Mouse (Mus musculus): ENCODE measurements around the gene Kremen1.

Gene Kremen1

DNA sequence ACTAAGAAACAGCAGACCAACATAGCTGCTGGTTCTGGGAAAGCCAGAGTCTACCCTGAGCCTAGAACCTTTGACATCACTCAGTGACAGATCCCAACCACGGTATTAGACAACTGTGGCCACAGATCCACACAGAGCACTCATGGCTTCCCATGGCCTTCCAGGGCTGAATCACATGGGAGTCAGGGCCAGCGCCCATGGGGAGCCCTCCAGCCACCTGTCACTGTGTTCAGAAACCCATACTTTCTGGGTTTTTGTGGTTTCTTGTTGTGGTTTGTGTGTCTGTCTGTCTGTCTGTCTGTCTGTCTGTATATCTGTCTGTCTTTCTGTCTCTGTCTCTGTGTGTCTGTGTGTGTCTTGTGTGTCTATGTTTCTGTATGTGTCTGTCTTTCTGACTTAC lies 85.5 kb downstream of the Kremen1 start:
- no peak for DNase-seq (ENCODE audit: low read depth, low spot score)

DNA sequence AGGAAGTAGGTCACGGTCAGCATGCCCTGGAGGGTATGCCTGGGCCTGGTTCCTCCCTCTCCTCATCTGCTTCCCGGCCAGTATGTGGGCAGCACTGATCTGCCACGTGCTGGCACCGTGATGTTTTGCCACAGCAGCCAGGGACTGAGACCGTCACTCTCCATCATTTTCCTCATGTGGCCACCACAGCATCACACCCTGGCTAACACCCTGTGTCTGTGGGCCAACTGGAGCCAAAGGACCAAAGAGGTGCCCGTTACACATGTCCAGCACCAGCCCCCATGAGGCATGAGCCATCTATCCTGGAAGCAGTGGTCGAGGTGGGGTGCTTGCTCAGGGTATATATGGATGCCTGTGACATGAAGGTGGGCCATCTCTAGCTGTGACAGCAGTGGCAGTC lies 86.2 kb downstream of the Kremen1 start:
- no peak for DNase-seq (ENCODE audit: low read depth, low spot score)

DNA sequence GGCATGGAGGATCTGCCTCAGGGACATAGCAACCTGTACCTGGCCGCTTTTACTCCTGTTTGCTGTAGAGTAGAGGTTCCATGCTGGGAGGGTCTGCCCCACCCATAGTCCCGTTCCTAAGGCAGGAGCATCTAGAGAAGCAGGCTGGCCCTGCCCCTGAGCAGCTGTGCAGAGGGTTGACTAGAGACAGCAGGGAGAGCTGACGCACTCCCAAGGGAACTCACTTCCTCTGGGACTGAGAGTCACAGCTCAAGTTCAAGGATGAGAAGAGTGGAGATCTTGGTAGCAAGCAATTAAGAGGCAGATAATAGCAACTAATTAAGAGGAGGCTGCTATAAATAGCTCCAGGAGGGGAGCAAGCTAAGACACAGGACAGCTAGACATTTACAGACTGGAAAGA lies 88.5 kb downstream of the Kremen1 start:
- no peak for DNase-seq (ENCODE audit: low read depth, low spot score)

DNA sequence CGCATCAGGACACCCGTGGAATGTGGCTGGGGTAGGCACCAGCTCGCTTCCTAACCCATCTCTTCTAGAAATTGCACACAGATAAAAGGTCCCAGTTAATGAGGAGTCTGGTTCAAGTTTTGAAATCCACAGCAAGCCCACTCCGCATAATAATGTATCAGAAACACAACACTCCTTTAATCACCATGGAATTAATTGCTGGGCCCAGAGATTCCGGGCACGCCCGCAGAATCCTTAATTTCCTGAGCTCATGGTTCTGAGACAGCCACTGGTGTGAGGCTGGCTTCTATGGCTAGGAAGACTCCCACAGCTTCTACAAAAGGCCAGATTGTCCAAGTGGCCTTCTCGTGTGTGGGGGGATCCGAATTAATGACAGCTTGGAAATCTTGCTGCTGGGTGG lies 94.0 kb downstream of the Kremen1 start:
- DNase-seq (ENCODE audit: low read depth, low spot score): no peak

- no peak for DNase-seq (ENCODE audit: low read depth, low spot score)
Measured at GRCm38 (mm10) chr11:5165471-5165916, 95.9 kb downstream of the Kremen1 start.

DNA sequence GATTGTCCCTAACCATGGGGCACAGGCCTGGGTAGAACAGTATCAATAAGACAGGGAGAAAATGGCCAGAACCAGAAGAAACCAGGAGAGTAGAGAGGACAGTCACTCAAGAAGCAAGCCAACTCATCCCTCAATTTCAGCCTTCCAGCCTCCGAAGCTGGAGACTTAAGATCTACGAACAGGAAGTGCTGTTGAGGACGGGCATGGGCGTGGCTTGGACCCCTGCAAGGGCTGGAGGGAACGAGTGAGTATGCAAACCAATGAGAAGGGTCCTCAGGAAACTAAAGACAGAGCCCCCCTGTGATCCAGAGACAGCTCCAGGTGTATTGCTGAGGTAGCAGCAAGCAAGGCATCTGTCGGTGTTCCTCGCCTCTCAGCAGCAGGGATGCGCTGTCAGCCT lies 97.0 kb downstream of the Kremen1 start:
- peak; percentile 67 for DNase-seq (ENCODE audit: low read depth, low spot score)

DNA sequence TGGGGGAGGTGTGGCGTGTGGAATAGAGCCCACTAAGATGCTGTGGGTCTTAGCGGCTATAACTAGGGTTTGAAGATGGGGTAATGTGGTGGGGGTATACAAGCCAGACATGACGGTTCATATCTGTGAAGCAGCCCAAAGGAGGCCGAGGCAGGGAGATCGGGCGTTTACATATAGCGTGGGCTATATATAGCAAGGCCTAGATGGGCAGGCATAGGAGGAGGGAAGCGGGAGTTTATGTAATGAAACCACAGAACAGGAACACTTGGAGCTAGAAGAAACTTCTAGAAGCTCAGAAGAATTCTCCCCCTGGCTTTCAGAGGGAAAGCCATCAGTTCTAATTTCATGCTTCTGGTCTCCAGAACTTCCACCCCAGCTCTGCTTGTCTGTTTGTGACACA lies 97.9 kb downstream of the Kremen1 start:
- DNase-seq (ENCODE audit: low read depth, low spot score): no peak

- DNase-seq (ENCODE audit: low read depth, low spot score): peak; percentile 90
Measured at GRCm38 (mm10) chr11:5160722-5161485, 100.5 kb downstream of the Kremen1 start.

GRCm38 (mm10) chr11:5158056-5158455 lies 103.3 kb downstream of the Kremen1 start:
- peak; percentile 58 for DNase-seq (ENCODE audit: low read depth, low spot score)

- no peak for DNase-seq (ENCODE audit: low read depth, low spot score)
Measured at GRCm38 (mm10) chr11:5154961-5155805, 106.2 kb downstream of the Kremen1 start.

DNA sequence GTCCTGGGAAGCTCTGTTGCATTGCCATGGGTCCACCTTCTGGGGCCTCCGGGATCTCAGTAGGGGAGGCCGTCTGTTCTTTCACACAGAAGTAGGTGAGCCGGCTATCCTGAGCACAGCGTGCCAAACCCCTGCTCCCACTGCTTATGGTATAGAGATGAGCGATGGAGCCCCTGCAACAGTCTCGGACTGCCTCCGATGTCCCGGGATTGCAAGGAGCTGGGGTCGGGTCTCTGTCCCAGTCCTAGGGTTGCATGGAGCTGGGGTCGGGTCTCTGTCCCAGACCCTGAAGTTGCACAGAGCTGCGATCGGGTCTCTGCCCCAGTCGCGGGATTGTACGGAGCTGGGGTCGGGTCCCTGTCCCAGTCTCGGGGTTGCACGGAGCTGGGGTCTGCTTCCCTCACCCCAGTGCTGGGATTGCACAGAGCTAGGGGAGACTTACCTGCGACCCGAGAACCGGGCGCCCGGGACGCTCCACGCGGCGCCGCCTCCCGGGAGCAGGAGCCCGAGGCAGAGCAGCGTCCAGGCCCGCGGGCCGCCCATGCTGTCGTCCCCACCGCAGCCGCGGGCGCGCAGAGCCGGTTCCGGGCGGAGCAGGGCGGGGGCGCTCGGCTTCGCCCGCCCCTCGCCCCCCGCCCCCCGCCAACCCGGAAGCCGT lies 109.5 kb downstream of the Kremen1 start, which contains the start of gene Emid1:
TSS of gene Emid1 (minus strand) at position 578 of the 658 bp plus-strand sequence.
- peak; percentile 48 for DNase-seq (ENCODE audit: low read depth, low spot score)

DNA sequence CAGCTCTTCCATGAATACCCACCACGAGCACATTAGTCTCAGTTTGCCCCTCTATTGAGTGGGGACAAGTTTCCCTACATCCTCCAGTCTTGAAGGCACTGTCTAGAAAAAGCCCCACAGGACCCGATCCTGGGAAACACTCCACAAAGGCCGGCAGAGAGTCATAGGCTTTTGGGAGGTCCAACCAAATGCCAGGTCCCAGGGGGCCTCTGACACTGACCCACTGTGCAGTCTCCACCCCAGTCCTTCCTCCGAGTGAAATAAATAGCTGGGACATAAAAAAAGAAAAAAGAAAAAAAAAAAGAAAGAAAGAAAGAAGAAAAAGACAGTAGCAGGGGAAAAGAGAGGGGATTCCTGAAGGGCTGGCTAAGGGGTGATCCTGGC lies 110.1 kb downstream of the Kremen1 start:
- no peak for DNase-seq (ENCODE audit: low read depth, low spot score)

GRCm38 (mm10) chr11:5150416-5151246 lies 110.7 kb downstream of the Kremen1 start:
- no peak for DNase-seq (ENCODE audit: low read depth, low spot score)

DNA sequence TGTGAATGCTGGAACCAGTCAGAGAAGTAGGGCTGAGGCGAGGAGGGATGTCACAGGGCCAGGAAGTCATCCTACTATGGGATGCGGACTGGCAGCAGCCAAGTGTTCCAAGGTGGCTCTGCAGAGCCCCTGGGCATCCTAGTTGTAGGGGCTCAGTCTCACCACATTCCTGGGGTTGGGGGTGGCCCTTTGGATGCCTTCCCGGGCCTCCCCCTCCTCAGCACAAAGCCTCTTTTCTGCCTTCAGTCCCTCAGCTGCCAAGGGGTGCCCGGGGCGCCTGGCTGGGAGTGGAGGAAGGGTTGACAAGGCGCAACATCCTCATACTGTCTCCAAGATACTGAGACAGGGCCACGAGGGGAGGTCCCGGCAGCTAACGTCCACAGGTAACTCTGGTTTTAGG lies 111.4 kb downstream of the Kremen1 start:
- no peak for DNase-seq (ENCODE audit: low read depth, low spot score)

DNA sequence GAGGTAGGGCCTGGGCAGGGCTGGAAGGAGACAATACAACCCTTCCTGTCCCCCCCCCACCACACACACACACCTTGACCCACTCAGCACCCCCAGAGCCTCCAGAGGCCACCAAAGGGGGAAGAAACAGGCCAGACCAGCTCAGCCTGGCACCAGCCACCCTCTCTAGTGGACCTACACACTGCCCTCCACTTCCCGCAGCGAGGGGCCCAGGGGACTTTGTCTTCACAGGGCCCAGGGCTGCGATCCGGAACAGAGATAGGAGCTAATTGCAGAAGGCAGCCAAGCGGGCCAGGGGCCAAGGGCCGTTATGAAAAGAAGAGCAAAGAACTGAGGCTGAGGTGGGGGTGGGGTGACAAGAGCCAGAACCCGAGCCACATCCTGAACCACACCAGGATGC lies 112.1 kb downstream of the Kremen1 start:
- DNase-seq (ENCODE audit: low read depth, low spot score): no peak

DNA sequence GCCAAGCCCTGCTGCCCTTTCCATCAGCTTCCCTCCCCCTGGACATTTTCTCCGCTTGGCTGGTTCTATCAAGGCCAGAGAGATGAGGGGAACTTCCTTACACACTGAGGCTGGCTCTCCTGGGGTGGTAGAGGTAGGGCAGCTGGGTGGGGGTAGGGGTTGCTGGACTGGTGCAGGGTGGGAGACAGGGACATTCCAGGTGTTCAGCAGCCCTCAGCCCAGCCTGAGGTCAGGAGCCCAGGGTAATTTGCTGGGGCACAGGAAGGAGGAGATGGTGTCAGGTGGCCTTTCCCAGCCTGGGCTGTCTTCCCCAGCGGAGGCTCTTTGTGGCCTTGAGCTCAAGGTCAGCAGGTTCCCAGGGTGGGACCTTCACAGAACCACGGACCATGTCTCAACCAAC lies 115.8 kb downstream of the Kremen1 start:
- DNase-seq (ENCODE audit: low read depth, low spot score): no peak

DNA sequence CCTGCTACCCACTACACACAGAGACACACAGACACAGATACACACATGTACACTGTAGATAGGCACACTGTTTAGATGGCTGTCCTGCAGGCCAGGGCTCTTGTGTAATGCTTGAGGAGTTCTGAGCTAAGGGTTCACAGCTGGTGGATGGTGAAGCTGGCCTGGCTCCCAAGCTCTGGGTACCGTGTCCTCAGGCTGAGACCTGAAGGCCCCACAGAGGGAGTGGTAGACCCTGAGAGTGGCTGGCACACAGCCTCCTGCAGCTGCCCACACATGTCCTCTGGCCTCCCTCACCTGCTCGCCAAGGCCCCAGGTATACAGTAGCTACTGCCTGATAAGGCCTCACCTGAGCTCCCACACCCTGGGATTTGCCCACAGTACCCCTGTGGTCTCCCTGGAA lies 119.4 kb downstream of the Kremen1 start:
- DNase-seq (ENCODE audit: low read depth, low spot score): no peak
